Mouse (Mus musculus) adipocyte (in vitro differentiated cells): ENCODE results near the gene Pdap1.
"Not testable (repeated sequence)": the region's sequence is repeated elsewhere in the genome, so short reads cannot be mapped to it uniquely, and the experiment has no call there.

Experiments
- DNase-seq: peaks from one replicate; pipeline ENCODE4 v3.0.0-alpha.2; 2016; ENCODE audit warnings: low spot score

Gene Pdap1

GRCm38 (mm10) chr5:145139571-145140519, at the start of gene Pdap1, which contains the start of gene Bud31:
Gene Pdap1 (minus strand): TSS chr5:145140238.
Gene Bud31 (plus strand): TSS chr5:145140362.
- DNase-seq: peak; percentile 95

GRCm38 (mm10) chr5:145189416-145189815, 49.4 kb upstream of the Pdap1 start:
- no peak for DNase-seq

GRCm38 (mm10) chr5:145185244-145185643, 45.2 kb upstream of the Pdap1 start:
- DNase-seq: no peak

- DNase-seq: no peak
Observed at GRCm38 (mm10) chr5:145178461-145178980, 38.5 kb upstream of the Pdap1 start.

GRCm38 (mm10) chr5:145167306-145167661, 27.2 kb upstream of the Pdap1 start:
- peak; percentile 44 for DNase-seq

GRCm38 (mm10) chr5:145166536-145167305, 26.7 kb upstream of the Pdap1 start, which contains the start of the genes Ptcd1 and Cpsf4:
Gene Ptcd1 (minus strand): TSS chr5:145167108.
Gene Cpsf4 (plus strand): TSS chr5:145167213.
- DNase-seq: peak; percentile 98

GRCm38 (mm10) chr5:145165184-145165583, 25.1 kb upstream of the Pdap1 start:
- no peak for DNase-seq

- DNase-seq: no peak
Observed at GRCm38 (mm10) chr5:145164710-145165109, 24.7 kb upstream of the Pdap1 start.

GRCm38 (mm10) chr5:145161361-145161760, 21.3 kb upstream of the Pdap1 start:
- DNase-seq: no peak

- no peak for DNase-seq
Observed at GRCm38 (mm10) chr5:145152690-145153089, 12.7 kb upstream of the Pdap1 start.

GRCm38 (mm10) chr5:145149294-145149693, 9.3 kb upstream of the Pdap1 start:
- no peak for DNase-seq

- no peak for DNase-seq
Observed at GRCm38 (mm10) chr5:145147748-145148147, 7.7 kb upstream of the Pdap1 start.

GRCm38 (mm10) chr5:145140611-145141010, 573 bp upstream of the Pdap1 start:
- DNase-seq: no peak

- DNase-seq: peak; percentile 69
Observed at GRCm38 (mm10) chr5:145138836-145139235, 1.2 kb downstream of the Pdap1 start.

GRCm38 (mm10) chr5:145133275-145133674, 6.8 kb downstream of the Pdap1 start:
- not testable (repeated sequence) for DNase-seq

- no peak for DNase-seq
Observed at GRCm38 (mm10) chr5:145130995-145131394, 9.0 kb downstream of the Pdap1 start.

GRCm38 (mm10) chr5:145130191-145130590, 9.8 kb downstream of the Pdap1 start:
- peak; percentile 49 for DNase-seq

- DNase-seq: not testable (repeated sequence)
Observed at GRCm38 (mm10) chr5:145129773-145130172, 10.3 kb downstream of the Pdap1 start.

GRCm38 (mm10) chr5:145129124-145129523, 10.9 kb downstream of the Pdap1 start:
- peak; percentile 61 for DNase-seq

GRCm38 (mm10) chr5:145126580-145126979, 13.5 kb downstream of the Pdap1 start:
- no peak for DNase-seq

- DNase-seq: no peak
Observed at GRCm38 (mm10) chr5:145123396-145123795, 16.6 kb downstream of the Pdap1 start.

GRCm38 (mm10) chr5:145120921-145121320, 19.1 kb downstream of the Pdap1 start:
- DNase-seq: peak; percentile 52
